Mouse (Mus musculus) liver, embryonic 15.5 days (tissue): ENCODE results near the gene Tbx21. TPM values are rescaled to one million over a fixed set of nuclear protein-coding genes. Genes with fewer than 3 reads are reported as not detected.

ENCODE experiments used
- ATAC-seq: fragments of 200-750 bp; cut with Nextera tagmentation; 2 replicates; pipeline ENCODE4 v1.8.0; 2017; ENCODE audit warnings: moderate number of reproducible peaks, mild to moderate bottlenecking, moderate library complexity; ENCODE audit not compliant: insufficient read depth
- H3K27ac ChIP-seq: fragments of 300-500 bp; sonication (generic); replicated peaks from 2 replicates; pipeline ENCODE4 v1.5.1; 2015; ENCODE audit warnings: mild to moderate bottlenecking, inconsistent platforms
- H3K27me3 ChIP-seq: fragments of 300-500 bp; sonication (generic); 2 replicates; pipeline ENCODE4 v1.6.1; 2015; ENCODE audit warnings: mild to moderate bottlenecking, inconsistent platforms
- H3K36me3 ChIP-seq: fragments of 300-500 bp; sonication (generic); replicated peaks from 2 replicates; pipeline ENCODE4 v1.6.1; 2015; ENCODE audit warnings: moderate library complexity, mild to moderate bottlenecking, inconsistent platforms
- H3K4me1 ChIP-seq: fragments of 300-500 bp; sonication (generic); replicated peaks from 2 replicates; pipeline ENCODE4 v1.6.1; 2015; ENCODE audit warnings: inconsistent platforms
- H3K4me2 ChIP-seq: fragments of 300-500 bp; sonication (generic); 2 replicates; pipeline ENCODE4 v1.6.1; 2015; ENCODE audit warnings: moderate library complexity, mild to moderate bottlenecking, inconsistent platforms
- H3K4me3 ChIP-seq: fragments of 300-500 bp; sonication (generic); replicated peaks from 2 replicates; pipeline ENCODE4 v1.5.1; 2015; ENCODE audit warnings: mild to moderate bottlenecking, inconsistent platforms
- H3K9ac ChIP-seq: fragments of 300-500 bp; sonication (generic); 2 replicates; pipeline ENCODE4 v1.6.1; 2015; ENCODE audit warnings: moderate library complexity, mild to moderate bottlenecking, inconsistent platforms
- H3K9me3 ChIP-seq: fragments of 300-500 bp; sonication (generic); replicated peaks from 2 replicates; pipeline ENCODE4 v1.6.1; 2016; ENCODE audit warnings: inconsistent platforms
- WGBS: fragments of 180-500 bp; shearing (Covaris S2); methylation state at CpG from one replicate; pipeline ENCODE4 v1.1.7; 2015; ENCODE audit warnings: mixed read lengths; ENCODE audit not compliant: insufficient replicate concordance; 5-methylcytosine and 5-hydroxymethylcytosine counted together
- polyA plus RNA-seq: library from polyadenylated mRNA; unstranded; fragments of >200 nt; fragmentation: Nextera tagmentation; extraction: Ambion mirVana; gene quantifications from 2 replicates; pipeline ENCODE4 v1.2.1, GENCODE M21; 2015

Gene Tbx21
- polyA plus RNA-seq, 1 experiment from 2014 or later: 0.08 TPM

DNA sequence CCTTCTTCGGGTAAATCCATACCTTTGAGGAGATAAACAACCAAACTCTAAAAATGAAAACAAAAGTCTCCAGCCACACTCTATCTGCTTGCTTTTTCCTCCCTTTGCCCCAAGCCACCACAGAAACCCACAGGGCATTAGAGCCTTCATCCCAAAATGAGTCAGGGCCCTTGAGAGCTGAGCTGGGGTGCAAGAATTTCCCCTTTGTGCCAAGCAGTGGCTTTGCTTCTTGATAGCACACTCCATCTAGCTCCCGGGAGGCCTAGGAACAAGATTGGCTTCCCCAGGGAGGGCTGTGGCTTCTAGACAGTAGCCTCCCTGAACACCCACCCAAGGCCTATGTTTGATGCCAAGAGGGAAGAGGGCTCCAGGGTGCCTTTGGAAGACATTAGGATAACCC is 16.6 kb upstream of the Tbx21 start:
- ATAC-seq: no peak
- no peak overlapping the region for H3K9ac ChIP-seq
- no peaks in the 10 kb centered on the region for H3K9me3 ChIP-seq
- WGBS: 43% methylated on average over 2 of the region's 2 CpGs
- no peak overlapping the region for H3K4me3 ChIP-seq
- no peaks in the 10 kb centered on the region for H3K36me3 ChIP-seq
- H3K27me3 ChIP-seq: peaks cover 69% of the 10 kb centered on the region
- no peak overlapping the region for H3K4me2 ChIP-seq
- H3K27ac ChIP-seq: no peak overlapping the region
- peaks cover 12% of the 10 kb centered on the region for H3K4me1 ChIP-seq

- peaks cover 81% of the 10 kb centered on the region for H3K27me3 ChIP-seq
- 59% methylated on average over 7 of the region's 7 CpGs for WGBS
- H3K4me2 ChIP-seq: no peak overlapping the region
- H3K27ac ChIP-seq: no peak overlapping the region
- H3K4me3 ChIP-seq: no peak overlapping the region
- no peak overlapping the region for H3K9ac ChIP-seq
- H3K36me3 ChIP-seq: no peaks in the 10 kb centered on the region
- H3K4me1 ChIP-seq: peaks cover 14% of the 10 kb centered on the region
- no peaks in the 10 kb centered on the region for H3K9me3 ChIP-seq
- ATAC-seq: no peak
Measured at GRCm38 (mm10) chr11:97130318-97130717, 15.2 kb upstream of the Tbx21 start.

DNA sequence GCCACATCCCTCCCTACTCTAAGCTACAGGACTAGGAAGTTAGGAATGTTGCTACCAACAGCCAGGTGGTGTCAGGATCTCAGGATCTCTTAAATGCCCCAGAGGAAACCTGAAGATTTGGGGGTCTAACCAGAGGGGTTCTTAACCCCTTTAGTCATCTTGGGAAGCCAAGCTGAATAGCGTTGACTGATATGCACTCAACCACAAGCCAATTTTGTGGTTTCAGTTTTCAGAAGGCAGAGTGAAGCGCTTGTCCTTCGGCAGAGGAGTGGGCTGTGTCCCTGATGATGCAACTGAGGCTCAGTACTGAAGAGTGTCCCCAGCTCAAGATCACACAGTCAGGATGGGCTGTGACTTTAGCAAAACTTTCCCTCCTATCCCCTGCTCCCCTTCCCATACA is 13.8 kb upstream of the Tbx21 start:
- no peak for ATAC-seq
- peaks cover 79% of the 10 kb centered on the region for H3K27me3 ChIP-seq
- 10% methylated on average over 3 of the region's 3 CpGs for WGBS
- no peak overlapping the region for H3K4me3 ChIP-seq
- no peak overlapping the region for H3K9ac ChIP-seq
- H3K4me2 ChIP-seq: no peak overlapping the region
- H3K27ac ChIP-seq: no peak overlapping the region
- peaks cover 14% of the 10 kb centered on the region for H3K4me1 ChIP-seq
- H3K9me3 ChIP-seq: no peaks in the 10 kb centered on the region
- H3K36me3 ChIP-seq: no peaks in the 10 kb centered on the region

DNA sequence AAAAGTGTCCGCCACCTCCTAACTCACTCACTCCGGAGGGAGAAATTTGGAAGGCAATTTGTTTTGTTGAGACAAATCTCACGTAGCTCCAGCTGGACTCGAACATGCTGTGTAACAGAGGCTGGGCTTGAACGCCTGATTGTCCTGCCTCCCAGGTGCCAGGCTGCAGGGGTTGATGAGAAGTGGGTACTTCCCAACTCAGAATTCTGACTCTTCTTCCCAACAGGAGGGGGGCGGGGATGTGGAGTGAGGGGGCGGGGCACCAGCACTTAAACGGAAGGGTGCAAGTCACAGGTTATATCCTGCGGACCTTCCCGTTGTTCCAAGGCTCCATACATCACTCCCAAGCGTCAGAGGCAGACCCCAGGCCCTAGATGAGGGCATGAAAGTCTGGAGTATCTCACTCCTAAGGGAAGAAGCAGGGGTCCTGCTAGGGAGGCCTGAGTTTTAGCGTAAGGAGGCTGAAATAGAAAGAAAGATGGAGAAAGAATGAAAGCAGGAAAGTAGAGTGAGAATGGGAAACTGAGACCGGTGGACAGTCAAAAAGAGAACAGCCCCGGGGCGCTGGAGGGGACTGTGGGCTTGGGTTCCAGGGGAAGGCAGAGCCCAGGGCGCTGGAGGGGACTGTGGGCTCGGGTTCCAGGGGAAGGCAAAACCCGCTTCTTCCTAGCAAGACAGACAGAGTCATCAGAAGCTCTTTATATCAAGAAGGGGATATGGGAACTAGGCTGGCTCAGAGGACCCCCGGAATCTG is 12.5 kb upstream of the Tbx21 start:
- no peak for ATAC-seq
- Histone ChIP-seq H3K4me2 (peak overlapping the region; percentile 83), H3K27me3 (peaks cover 74% of the 10 kb centered on the region), H3K9me3 (no peaks in the 10 kb centered on the region), H3K27ac (no peak overlapping the region), H3K9ac (no peak overlapping the region), H3K4me1 (peaks cover 18% of the 10 kb centered on the region), H3K4me3 (peak overlapping the region; percentile 57), H3K36me3 (no peaks in the 10 kb centered on the region)
- WGBS: 25% methylated on average over 19 of the region's 19 CpGs

- peaks cover 67% of the 10 kb centered on the region for H3K27me3 ChIP-seq
- H3K4me2 ChIP-seq: peak overlapping the region; percentile 83
- H3K36me3 ChIP-seq: no peaks in the 10 kb centered on the region
- 0 out of 2 replicates have a peak overlapping the region, but pooled peaks have one; percentile 32 for H3K9ac ChIP-seq
- ATAC-seq: peak; percentile 64
- no peak overlapping the region for H3K27ac ChIP-seq
- 3% methylated on average over 32 of the region's 32 CpGs for WGBS
- H3K9me3 ChIP-seq: no peaks in the 10 kb centered on the region
- peaks cover 18% of the 10 kb centered on the region for H3K4me1 ChIP-seq
- H3K4me3 ChIP-seq: peak overlapping the region; percentile 57
Measured at GRCm38 (mm10) chr11:97126645-97127468, 11.7 kb upstream of the Tbx21 start.

DNA sequence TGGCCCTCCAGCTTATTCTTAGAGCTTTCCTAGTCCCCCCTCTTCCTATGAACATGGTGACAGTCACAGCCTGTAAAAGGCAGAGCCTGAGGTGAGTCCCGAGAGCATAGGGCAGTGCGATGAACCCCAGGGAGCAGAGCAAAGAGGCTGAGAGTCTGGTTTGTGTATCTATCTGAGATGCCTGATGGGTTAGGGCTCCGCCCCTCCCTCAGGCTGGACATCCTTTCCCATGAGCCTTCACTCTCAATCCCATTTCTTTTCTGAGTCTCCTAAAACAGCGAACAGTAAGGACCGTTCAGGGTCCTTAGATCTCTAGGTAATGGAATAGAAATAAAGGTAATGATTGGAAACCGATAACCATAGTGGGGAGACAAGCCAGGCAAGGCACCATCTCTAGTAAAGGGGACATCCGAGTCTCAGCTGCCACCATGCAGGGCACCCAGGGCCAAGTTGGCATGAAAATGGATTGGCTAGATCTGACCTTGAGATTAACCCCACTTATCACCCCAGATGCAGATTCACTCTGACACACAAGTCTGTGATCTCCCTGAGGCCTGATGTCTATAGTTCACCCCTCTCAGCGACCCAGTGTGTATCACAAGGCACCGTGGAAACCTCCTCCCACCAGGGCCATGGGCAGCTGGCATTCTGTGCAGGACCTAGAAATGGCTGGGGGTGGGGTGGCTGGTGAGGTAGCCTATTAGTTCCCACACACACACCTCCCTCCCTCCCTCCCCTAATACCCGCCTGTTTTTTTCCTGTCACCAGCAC is 9.3 kb upstream of the Tbx21 start:
- WGBS: 54% methylated on average over 10 of the region's 10 CpGs
- Histone ChIP-seq H3K4me2 (no peak overlapping the region), H3K9ac (no peak overlapping the region), H3K36me3 (no peaks in the 10 kb centered on the region), H3K27me3 (peaks cover 59% of the 10 kb centered on the region), H3K4me1 (peaks cover 18% of the 10 kb centered on the region), H3K4me3 (no peak overlapping the region), H3K27ac (no peak overlapping the region), H3K9me3 (no peaks in the 10 kb centered on the region)
- no peak for ATAC-seq

DNA sequence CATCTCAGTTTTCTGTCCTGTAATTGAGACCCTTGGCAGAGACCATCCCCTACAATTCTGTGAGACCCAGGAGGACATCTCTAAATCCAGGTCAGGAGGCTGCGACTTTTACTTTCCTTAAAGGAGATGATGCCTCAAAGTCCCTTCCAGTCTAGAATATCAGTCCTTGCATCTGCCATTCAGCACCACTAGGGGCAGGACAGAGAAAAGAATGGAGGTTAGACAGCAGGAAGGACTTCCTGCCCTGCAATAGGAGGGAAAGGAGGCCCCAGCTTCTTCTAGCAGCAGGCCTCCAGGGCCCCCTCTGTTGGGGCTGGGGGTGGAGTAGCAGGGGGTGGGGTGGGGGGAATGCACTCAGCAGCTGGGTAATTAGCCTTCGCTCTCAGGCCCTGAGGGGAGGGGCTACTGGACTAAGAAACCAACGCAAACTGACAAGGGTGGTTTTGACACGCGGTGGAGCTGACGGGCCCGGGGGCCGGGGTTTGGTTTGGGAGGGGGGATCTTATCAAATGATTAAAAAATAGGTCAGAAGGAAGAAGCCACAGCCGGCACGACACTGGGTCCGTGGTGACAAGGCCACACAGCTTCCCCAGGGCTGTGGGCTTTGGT is 8.3 kb upstream of the Tbx21 start:
- 7% methylated on average over 11 of the region's 11 CpGs for WGBS

DNA sequence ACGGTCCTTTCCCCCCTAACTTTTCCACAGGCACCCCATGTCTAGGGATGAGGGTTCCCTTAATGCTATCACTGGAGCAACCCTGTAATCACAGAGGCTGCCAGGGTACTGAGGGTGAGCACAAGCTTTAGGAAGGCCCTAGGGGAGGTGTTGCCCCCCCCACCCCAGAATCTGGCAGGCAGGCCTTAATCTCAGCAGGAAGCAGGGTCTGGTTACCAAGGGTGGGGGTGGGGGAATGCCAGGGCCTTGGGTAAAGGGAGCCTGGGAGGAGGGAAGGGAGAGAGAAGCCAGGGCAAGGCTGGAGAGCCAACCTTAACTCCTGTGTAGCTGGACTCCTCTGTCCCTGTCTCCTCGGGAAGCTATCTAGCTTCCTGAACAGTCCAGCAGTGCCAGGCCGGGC is 5.5 kb upstream of the Tbx21 start:
- Histone ChIP-seq H3K4me3 (no peak overlapping the region), H3K4me1 (peaks cover 5% of the 10 kb centered on the region; the same call in 1 of the 2 replicates), H3K36me3 (no peaks in the 10 kb centered on the region), H3K4me2 (no peak overlapping the region), H3K9me3 (no peaks in the 10 kb centered on the region), H3K27ac (no peak overlapping the region), H3K27me3 (peaks cover 64% of the 10 kb centered on the region), H3K9ac (no peak overlapping the region)
- ATAC-seq: no peak
- 52% methylated on average over 3 of the region's 3 CpGs for WGBS

More for the DNA sequence above, 8.3 kb upstream of the Tbx21 start:
- no peak for ATAC-seq
- Histone ChIP-seq H3K36me3 (no peaks in the 10 kb centered on the region), H3K4me3 (no peak overlapping the region), H3K9me3 (no peaks in the 10 kb centered on the region), H3K4me2 (no peak overlapping the region; the same call in 1 of the 2 replicates), H3K4me1 (peaks cover 18% of the 10 kb centered on the region), H3K27me3 (peaks cover 59% of the 10 kb centered on the region), H3K27ac (no peak overlapping the region), H3K9ac (no peak overlapping the region)

- Histone ChIP-seq H3K9me3 (no peaks in the 10 kb centered on the region), H3K27ac (no peak overlapping the region), H3K4me2 (no peak overlapping the region), H3K4me3 (no peak overlapping the region), H3K4me1 (peaks cover 9% of the 10 kb centered on the region; the same call in 1 of the 2 replicates), H3K9ac (no peak overlapping the region), H3K36me3 (no peaks in the 10 kb centered on the region), H3K27me3 (peaks cover 66% of the 10 kb centered on the region)
- no peak for ATAC-seq
- 60% methylated on average over 10 of the region's 10 CpGs for WGBS
Measured at GRCm38 (mm10) chr11:97120221-97120620, 5.1 kb upstream of the Tbx21 start.

DNA sequence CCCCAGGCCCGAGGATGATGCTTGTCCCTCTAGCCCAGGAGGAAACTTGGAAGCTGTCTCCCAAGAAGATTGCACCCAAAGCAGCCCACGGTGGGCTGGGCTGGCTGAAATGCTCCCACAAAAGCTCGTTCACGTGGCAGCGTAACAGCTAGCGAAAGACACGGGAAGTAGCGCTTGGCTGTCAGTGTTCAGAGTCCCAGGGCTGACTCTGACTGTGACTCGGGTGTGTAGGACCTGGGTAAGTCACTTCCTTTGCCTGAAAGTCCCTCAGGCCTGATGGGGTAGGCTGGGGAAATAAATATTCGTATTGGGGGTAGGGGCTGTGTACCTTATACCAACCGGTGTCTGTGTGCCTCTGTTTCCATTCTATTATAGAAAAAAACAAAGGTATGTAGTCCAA is 666 bp upstream of the Tbx21 start:
- no peaks in the 10 kb centered on the region for H3K9me3 ChIP-seq
- no peak overlapping the region for H3K27ac ChIP-seq
- peak overlapping the region; percentile 53 for H3K4me2 ChIP-seq
- peaks cover 92% of the 10 kb centered on the region for H3K27me3 ChIP-seq
- H3K4me1 ChIP-seq: peaks cover 13% of the 10 kb centered on the region
- H3K36me3 ChIP-seq: no peaks in the 10 kb centered on the region
- no peak for ATAC-seq
- peak overlapping the region; percentile 36; the same call in 1 of the 2 replicates for H3K4me3 ChIP-seq
- WGBS: 4% methylated on average over 11 of the region's 11 CpGs
- no peak overlapping the region for H3K9ac ChIP-seq
